Mouse (Mus musculus) left cerebral cortex, postnatal 4 days (tissue): Measurements from ENCODE around the gene Tnrc18. TPM values are rescaled to one million over a fixed set of nuclear protein-coding genes. Genes with fewer than 3 reads are reported as not detected.

Source experiments
- DNase-seq: peaks from one replicate; pipeline ENCODE4 v3.0.0-alpha.2; 2022
- intact Hi-C: fragments of 180-260 bp; cut with DNase I; formaldehyde crosslinking; loops from one replicate; pipeline ENCODE4 v1.15.1; 2025
- total RNA-seq, 2 experiments: library from RNA; stranded (reverse); gene quantifications; 2 replicates each; pipeline ENCODE4 v1.2.3; 2021

Gene Tnrc18
- total RNA-seq, 2 experiments from 2014 or later: 232 to 250 TPM

- intact Hi-C loops: loop anchor here (5.0 kb wide), 1 partner anchor 50 kb away; no protein-coding TSS in a partner anchor
- no peak for DNase-seq
Observed at GRCm38 (mm10) chr5:142812621-142812975, 4.9 kb downstream of the Tnrc18 start.

- intact Hi-C loops: loop anchor here (5.0 kb wide), 1 partner anchor 50 kb away; no protein-coding TSS in a partner anchor
Observed at GRCm38 (mm10) chr5:142811870-142812443, 5.5 kb downstream of the Tnrc18 start.

GRCm38 (mm10) chr5:142810710-142811599, 6.5 kb downstream of the Tnrc18 start:
- no peak for DNase-seq
- intact Hi-C loops: loop anchor here (5.0 kb wide), 1 partner anchor 49 kb away; no protein-coding TSS in a partner anchor

More at GRCm38 (mm10) chr5:142811870-142812443, 5.5 kb downstream of the Tnrc18 start:
- no peak for DNase-seq

- DNase-seq: no peak
- intact Hi-C loops: no loop called here
Observed at GRCm38 (mm10) chr5:142807661-142808060, 9.8 kb downstream of the Tnrc18 start.

GRCm38 (mm10) chr5:142803746-142804145, 13.7 kb downstream of the Tnrc18 start:
- no peak for DNase-seq
- intact Hi-C loops: no loop called here

- intact Hi-C loops: no loop called here
- no peak for DNase-seq
Observed at GRCm38 (mm10) chr5:142802884-142803283, 14.6 kb downstream of the Tnrc18 start.

GRCm38 (mm10) chr5:142801977-142802376, 15.5 kb downstream of the Tnrc18 start:
- intact Hi-C loops: no loop called here
- no peak for DNase-seq

DNA sequence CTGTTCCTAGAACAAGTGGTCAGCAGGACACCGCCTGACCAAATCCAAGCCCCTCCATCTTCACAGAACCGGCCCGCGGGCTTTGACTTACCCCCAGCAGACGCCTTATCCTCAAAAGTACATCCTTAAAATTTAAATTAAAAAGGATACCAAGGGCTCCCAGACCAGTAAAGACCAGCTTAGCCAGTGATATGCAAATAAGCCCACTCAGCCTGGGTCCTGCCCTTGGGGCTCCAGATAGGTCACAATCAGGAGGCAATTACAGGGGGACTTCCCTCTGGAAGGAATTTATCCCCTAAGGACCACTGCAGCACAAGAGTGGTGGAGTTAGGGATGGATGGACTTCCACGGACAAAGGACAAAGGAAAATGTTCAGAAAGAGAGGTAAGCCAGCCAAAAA, 16.8 kb downstream of the Tnrc18 start:
- intact Hi-C loops: no loop called here
- DNase-seq: no peak

DNA sequence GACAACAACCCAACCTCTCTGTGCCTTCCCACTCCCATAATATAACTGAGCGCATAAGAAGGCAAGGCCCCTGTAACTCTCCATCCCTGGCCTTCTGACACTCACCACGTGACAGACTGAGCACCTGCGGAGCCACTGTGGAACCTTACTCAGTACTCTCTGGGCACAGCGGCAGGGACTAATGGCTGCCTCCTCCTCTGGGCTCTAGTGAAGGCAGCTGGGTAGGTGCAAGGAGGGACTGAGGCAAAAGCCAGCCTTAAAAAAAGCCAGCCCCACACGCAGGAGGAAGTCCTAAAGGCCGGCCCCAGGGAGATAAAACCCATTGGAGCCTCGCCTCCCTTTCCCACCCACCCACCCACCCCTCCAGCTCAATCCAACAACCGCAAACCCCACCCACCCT, 17.3 kb downstream of the Tnrc18 start:
- intact Hi-C loops: no loop called here
- DNase-seq: no peak

DNA sequence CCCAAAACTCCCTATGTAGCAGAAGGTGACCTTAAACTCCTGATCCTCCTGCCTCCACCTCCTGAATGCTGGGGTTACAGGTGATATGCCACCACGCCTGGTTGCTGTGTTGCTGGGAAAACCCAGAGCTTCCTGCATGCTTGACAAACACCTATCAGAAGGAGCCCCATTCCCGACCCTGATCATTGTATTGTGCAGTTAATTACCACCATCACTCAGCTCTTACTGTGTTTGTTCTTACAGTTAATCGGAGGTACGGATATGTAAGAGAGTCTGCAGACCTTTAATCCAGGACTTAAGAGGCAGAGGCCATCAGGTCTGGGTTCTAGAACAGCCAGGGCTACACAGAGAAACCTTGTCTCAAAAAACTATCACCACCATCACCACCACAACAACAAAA, 18.2 kb downstream of the Tnrc18 start:
- no peak for DNase-seq
- intact Hi-C loops: no loop called here

- intact Hi-C loops: no loop called here
- DNase-seq: no peak
Observed at GRCm38 (mm10) chr5:142798190-142798589, 19.3 kb downstream of the Tnrc18 start.

DNA sequence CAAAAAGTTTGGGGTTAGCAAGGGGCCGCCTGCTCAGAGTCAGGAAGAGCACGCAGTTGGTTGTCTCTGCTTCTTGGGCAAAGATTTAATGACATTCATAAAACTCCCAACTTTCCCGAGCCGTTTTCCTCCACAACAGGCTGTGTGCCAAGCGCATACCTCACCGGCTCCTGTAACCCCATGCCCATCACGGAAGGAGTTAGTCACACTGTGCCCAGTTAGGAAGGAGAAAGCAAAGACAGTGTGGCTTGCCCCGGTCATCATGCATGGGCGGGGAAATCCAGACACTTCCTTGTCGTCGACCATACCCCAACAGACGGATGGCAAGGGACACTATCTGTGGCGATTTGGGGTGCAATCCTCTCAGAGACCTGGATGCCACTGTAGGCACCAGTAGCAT, 19.8 kb downstream of the Tnrc18 start:
- DNase-seq: no peak
- intact Hi-C loops: no loop called here

DNA sequence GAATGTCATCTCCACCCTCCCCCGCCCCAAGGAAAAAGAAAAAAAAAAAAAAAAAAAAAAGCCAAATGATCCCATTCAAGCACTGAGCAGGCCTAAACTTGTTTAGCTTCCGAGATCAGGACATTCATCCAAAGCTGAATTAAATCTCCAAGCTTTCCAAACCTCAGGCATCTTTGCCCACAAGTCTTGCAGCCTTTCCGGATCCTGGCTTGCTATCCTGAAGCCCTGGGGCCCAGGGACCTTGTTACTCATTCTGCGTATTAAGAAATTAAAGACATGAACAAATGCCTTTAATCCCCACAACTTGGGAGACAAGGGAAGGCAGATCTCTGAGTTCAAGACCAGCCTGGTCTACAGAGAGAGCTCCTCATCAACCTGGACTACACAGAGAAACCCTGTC, 20.5 kb downstream of the Tnrc18 start:
- intact Hi-C loops: no loop called here
- no peak for DNase-seq

DNA sequence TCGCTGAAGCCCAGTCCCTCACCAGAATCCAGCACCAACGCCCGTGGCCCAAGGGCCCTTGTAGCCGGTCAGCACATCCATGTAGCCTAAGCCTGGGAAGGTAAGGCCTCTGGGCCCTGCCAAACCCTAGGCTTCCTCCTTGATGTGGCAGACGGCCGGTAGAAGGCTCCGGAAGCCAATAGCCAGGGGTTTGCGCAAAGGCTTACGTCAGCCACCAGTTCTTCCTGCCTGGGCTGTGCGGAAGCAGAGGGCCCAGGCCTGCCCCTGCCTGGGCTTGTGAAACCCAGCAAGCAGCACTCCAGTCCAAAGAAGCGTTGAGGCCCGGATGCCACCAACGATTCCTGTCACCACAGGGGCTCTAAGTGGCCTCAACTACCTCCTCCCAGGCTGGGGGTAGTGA, 22.9 kb downstream of the Tnrc18 start:
- intact Hi-C loops: no loop called here

DNA sequence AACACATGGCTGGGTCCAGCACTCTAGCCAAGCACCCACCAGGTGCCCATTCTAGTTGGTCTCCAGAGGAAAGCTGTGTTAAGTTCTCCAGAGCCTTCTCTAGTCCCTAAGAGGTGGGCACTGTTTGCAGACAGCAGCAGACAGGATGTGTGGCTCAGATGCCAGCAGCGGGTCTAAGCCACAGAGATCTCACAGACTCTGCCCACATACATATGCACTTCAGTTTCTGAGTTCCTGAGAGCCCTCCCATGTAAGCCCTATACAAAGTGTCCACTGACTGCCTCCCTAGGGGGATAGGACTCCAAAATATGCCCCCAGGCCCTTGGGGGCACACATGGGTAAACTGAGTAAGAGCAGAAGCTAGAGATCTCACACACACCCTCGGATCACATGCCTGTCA, 23.3 kb downstream of the Tnrc18 start:
- intact Hi-C loops: no loop called here

More for the DNA sequence above, 22.9 kb downstream of the Tnrc18 start:
- no peak for DNase-seq

DNA sequence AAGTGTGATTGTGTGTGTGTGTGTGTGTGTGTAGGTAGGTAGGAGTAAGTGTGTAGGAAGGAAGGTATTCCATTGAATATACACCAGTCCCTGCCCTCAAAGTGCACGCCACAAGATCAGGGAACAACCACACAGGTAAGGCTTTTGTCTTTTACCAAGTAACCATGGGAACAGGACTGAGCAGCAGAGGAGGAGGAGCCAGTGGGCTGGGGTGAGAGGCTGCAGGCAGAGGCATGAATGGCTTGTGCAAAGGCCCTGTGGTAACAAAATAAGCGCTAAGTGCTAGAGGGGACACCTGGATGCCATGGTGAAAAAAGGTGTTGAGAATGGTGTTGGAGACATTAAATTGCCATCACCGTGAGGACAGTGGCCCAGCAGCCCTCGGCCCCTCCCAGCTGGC, 24.9 kb downstream of the Tnrc18 start:
- DNase-seq: no peak
- intact Hi-C loops: no loop called here

More for the DNA sequence above, 23.3 kb downstream of the Tnrc18 start:
- DNase-seq: no peak

- intact Hi-C loops: no loop called here
- no peak for DNase-seq
Observed at GRCm38 (mm10) chr5:142788279-142788678, 29.2 kb downstream of the Tnrc18 start.

GRCm38 (mm10) chr5:142787304-142787905, 30.1 kb downstream of the Tnrc18 start:
- peak; percentile 67 for DNase-seq
- intact Hi-C loops: no loop called here

GRCm38 (mm10) chr5:142786709-142787108, 30.8 kb downstream of the Tnrc18 start:
- DNase-seq: no peak
- intact Hi-C loops: no loop called here

- intact Hi-C loops: no loop called here
Observed at GRCm38 (mm10) chr5:142786215-142786614, 31.2 kb downstream of the Tnrc18 start.

DNA sequence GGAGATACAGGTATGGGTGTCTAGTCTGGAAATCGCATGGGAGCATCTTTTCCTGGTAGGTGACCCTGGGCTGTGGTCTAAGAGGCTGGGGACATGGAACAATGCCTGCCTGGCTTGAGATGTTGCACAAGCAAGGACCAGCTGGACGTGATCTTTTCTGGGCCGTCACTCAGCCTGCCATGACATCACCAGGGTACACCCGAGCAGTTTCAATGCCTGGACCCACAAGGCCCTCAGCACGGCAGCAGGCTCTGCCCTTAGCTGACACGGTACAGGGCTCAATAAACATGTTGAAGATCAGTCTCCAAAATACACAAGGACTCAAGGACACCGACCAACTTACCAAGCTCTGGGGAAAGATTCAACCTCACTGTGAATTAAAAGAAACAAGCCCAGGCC, 34.3 kb downstream of the Tnrc18 start:
- intact Hi-C loops: no loop called here
- DNase-seq: no peak

More at GRCm38 (mm10) chr5:142786215-142786614, 31.2 kb downstream of the Tnrc18 start:
- DNase-seq: no peak
